Mouse (Mus musculus) ES-CJ7 (cell line): Measurements from ENCODE around the gene Zfp423.

Source experiments
- DNase-seq: peaks from one replicate; pipeline ENCODE4 v3.0.0; 2011; ENCODE audit warnings: low read depth, low spot score

The Zfp423 gene

DNA sequence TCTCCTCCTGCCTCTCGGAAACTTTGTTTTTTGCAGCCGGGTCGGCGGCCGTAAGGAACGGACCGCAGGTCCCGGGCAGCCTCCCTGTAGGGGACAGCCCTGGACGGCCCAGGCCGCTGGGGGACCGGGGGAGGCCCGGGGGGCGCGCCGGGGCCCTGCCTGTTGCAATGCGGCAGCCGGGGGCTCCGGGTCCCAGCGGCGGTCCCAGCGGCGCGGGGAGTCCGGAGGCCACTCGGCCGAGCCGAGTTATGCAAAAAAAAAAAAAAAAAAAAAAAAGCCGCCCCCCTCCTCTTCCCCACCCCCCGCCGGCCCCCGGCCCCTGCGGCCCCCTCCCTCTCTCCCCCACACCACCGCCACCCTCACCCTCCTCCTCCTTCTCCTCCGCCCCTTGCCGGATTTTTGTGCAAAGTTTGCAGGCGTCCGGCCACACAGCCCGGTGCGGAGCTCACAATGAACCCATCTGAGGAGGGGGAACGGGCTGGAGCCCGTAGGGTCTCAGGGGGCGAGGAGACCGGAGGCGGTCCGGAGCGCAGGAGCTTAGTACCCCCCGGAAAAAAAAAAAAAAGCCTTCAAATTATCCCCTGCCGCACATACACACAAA, at the start of gene Zfp423:
Gene Zfp423 (minus strand): TSS at position 276 of the 601 bp plus-strand sequence.
- DNase-seq = no peak

DNA sequence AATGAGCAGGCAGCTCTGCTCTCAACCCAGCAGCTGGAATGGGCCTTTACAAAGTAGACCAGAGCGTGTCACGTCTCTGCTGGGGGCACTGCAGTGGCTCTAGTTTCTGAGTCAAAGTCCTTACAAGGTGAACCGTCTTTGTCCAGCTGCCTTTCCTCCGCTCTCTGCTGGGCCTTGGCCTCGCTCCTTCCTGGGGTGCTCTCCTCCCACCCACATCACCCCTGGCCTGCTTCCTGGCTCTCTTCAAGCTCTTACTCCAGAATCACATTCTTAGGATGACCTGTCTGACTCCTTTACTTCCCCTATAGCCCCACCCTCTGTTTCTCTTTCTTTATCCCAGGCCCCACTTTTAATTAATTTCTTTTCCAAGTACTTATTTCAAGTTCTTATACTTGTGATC, 47.4 kb upstream of the Zfp423 start:
- DNase-seq = no peak

DNA sequence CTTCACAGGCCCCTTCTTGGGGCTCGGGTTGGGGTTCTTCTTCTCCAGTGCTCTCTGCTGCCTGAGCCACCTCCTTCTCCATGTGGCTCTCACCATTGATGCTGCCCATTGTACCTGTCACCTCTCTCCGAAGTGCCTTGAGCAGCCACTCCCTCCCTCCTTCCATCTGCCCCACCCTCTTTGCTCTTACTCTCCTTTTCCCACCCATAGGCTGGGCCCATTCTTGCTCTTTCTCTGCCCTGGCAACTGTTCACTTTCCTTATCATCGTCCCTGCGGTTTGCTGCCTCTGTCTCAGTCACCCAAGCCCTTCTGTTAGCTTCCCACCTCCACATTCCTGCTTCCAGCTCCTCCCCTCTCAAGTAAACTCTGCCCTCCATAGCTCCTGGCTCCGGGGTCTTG, 25.4 kb upstream of the Zfp423 start:
- DNase-seq = peak; percentile 60

DNA sequence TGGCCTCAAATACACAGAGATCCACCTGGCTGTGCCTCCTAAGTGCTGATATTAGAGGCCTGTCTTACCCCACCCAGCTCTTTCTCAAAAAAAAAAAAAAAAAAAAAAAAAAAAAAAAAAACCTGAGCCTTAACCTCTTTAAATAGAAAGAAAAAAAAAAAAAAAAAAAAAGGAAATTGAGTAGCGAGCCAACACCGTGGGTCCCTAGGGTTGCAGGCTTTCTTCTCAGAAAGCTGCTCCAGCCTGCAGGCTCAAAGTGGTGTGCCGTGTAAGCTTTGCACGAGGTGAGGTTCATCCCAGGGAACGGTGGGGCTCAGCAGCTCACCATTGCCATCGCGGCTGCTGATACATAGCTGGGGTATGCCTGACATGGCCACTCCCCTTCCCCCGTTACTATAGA, 24.6 kb upstream of the Zfp423 start:
- peak; percentile 50 for DNase-seq

DNA sequence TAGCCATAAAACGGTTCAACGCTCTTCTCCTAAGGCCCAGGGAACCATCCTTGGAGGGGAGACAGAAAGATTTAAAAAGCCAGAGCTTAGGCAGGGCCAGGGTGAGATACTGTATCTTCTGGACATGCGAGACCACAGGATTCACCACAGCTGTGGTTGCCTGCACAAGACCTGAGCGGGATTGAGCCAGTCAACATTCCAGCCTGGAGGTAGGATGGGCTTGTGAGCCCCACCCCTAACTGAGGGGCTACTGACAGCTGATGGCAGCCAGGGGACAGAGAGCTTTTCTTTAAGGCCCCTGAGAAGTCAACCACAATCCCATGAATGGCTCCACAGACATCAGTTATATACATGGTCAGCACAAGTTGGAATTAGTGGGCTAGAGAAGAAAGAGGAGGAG, 23.5 kb upstream of the Zfp423 start:
- peak; percentile 82 for DNase-seq

DNA sequence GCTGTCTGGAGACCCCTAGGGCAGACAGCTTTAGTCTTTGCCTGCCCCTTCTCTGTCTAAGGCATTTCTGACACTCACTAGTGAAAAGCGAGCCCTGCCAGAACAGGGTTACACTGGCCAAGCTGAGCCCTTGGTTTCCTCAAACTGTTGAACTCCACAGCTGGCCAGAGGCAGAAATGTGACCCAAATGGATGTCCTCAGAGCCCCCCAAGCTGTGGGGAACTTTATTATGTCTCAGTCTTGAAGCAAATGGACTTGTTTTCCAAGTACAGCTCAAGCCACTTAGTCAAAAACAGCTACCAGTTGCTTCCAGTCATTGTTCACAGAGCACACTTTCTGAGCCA, 16.0 kb upstream of the Zfp423 start:
- no peak for DNase-seq

DNA sequence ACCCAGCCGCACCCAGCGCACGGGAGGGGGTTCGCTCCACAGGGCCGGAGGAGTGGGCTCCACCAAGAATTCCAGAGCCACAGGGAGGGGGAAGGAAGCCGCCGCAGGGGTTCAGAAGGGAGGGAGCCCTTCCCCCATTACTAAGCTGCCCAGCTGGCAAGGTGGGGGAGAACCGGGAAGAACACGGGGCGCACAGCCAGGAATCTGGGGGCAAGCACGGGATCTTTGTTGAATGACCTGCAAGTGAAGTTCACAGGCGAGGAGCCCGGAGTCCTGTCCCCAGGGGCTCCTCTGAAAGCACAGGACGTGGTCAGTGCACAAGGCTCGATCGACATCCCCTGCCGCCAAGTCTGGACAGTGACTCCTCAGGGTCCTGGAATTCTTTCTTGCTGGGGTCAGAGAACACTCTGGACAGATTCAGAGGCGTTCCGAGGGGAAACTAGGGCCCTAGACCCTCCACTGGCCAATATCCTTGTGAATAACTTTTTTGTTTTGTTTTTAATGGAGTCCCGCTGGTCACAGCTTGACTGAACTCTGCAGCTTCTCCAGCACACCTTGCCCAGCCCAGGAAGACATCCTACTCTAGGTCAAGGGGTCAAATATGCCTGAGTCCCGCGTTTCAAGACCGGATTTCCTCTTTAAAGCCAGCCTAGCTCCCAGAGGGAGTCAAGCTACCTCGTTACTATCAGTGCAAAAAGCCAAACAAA, 15.5 kb upstream of the Zfp423 start:
- peak; percentile 97 for DNase-seq

DNA sequence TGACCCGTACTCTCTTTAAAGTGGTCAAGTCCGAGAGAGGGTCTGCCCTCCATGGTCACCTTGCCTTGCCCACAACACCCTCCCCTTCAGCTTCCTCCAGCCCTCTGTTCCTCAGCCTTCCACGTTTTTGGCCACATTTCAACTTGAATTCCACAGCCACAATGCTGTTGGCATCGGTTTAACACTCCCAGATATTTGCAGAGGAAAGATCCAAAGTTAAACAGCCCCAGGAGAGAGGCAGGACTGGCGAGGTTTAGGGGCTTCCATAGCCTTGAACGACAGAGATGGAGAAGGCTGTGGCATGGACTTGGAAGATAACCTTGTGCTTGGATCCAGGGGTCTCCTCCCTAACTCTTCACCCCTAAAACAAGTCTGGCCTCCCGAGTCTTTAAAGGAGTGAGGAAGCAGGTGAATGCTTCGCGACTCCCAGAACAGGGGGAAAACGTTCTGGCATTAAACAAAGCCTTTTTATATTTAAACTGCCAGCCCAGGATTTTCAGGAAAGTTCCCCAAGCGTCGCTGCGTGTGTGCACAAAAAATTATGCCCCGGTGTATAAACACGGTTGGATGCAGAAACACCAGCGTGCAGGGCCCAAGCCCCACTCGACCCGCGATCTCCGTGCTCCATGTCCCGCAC, 14.8 kb upstream of the Zfp423 start:
- DNase-seq = no peak

DNA sequence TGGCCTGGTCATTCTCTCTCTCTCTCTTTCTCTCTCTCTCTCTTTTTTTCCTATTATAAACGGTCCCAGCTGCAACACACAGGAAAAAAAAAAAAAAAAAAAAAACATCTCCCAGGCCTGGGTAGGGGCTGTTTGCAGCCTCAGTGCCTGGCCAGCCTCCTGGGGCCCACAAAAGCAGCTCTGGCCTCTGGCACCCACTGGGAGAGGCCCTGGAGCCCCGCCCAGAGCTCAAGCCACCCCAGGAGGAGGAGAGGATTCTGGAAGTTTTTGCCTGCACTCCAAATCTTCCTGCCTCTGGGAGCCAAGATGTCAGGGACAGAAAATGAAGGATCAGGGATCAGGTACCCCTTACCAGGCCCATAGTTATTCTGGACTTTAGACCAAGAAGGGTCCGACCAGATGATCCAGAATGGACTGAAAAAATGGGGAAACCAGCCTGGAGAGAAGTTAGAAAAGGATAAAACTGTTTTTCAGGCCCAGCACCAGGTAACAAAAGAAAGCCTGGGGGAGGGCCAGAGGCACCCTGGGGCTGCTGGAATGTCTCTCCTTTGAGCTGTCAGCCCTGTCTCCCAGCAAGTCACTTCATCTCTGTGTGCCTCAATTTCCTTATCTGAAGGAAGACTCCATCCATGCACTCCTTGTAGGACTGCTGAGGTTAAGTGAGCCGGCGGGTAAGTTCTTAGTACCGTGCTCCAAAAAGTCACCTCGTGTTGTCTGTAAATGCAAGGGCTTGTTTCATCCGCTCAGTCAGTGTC, 8.6 kb upstream of the Zfp423 start:
- DNase-seq = peak; percentile 69

DNA sequence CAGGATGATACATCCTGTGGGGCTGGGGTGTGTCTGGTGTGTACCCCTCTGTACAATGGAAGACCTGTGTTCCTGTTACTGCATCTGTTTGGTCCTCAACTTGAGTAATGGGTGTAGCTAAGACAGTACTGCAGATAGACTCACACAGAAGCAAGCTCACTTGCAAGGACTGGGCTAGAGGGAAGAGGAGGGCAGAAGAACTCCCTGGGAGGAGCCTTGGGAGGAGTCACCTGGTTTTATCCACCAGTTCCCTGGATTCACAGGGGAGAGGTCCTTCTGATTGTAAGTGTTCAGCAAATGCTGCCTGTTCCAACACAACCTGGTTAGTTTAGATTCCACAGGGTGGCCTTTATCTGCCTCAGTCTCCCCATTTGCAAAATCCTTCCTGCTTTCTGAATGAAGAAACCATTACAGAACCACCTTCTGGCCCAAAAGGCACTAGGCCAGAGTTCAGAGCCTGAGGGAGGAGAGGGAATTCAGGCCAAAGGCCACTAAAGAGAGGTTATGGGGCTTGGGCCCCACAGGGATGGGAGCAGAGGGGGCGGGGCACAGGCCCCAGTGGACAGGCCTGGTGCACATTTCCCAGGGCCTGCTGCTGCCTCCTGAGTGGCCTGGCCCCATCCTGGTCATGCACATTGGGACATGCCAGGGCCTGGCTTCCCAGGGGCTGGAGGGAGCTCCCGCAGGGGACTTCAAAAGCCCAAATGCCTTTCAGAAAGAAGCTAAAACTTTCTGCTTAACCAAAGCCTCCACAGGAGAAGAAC, 7.8 kb upstream of the Zfp423 start:
- no peak for DNase-seq

DNA sequence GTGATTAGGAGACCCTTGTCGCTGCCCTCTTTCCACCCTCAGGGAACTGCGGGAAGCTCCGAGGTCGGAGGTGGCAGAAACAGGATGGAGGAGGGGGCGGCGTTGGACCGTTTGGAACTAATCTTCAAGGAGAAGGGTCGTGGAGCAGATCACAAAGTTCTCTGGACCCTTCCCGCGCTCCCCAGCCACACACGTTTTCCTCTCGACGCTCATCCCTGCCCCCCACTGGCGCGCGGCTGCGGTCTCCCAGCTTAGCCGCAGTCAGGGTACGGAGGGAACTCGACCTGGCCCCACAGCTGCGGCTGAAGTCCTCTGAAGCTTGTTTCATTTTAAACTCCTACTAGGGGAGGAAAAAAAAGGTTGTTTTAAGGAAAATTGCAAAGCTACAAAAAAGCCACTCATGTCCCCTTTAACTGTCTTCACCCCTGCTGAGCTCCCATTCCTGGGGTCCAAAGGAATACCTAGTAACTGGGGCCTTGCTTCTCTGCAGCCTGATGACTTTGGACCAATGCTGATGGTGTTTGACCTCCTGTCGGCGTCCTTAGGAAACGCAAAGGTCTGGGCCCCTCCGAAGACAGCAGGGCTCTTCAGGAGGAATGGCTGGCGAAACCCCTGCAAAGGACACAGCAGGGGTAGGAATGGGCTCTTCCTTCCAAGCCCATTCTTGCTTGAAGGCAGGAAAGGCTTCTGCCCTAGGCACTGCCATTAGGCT, 3.3 kb upstream of the Zfp423 start:
- peak; percentile 78 for DNase-seq

DNA sequence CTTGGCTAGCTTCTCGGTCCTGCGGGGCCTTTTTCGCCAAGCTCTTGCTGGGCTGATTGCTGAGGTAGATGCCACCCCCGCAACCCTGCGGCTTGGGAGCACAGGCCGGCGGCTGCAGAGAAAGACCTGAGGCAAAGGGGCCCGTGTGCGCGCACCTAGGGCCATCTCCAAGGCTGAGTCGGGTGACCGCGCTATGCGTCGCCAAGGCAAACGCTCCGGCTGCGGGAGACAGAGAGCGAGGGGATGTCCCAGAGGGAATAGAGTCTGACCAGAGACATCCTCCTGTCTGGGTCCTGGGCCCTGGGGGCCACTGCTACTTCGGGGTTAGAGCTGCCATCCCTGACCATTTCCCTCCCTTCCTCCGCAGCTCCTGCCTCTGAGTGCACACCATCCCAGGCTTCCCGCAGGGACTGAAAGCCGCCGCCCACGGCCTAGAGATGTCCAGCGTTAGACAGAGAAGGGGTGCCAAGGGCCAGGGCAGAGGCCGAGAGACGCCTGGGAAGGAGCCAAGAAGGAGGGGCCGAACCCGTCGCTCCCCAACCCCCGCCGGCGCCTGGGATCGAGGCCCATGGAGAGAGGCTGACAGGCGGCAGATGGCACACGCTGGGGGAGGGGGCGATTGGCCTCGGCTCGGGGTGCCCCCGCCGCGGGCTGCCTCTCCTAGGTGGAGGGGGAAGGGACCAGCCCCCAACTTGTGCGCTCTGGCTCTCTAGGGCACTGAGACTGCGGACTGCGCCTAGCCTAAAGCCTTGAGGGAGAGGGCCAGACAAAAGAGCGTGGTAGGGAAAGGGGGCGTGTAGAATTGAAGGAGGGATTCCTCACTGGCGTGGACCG, 2.5 kb upstream of the Zfp423 start:
- DNase-seq = no peak

DNA sequence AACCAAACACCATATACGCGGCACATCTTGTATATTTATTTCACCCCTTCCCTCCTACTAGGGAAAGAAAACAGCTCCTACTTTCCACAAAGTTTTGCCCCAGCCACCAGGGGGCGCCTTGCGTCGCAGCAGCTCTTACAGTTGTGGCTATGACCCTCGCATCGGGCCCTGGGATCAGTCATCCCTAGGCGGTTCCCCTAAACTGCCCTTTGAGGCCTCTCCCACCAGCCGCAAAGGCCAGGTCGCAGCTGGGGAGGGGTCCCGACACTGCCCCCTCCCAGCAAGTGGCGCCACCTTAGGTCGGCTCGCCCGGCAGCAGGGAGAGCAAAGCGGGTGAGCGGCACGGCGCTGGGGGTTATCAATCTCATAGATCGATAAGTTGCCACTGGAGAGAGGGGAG, 1.7 kb upstream of the Zfp423 start:
- peak; percentile 85 for DNase-seq

DNA sequence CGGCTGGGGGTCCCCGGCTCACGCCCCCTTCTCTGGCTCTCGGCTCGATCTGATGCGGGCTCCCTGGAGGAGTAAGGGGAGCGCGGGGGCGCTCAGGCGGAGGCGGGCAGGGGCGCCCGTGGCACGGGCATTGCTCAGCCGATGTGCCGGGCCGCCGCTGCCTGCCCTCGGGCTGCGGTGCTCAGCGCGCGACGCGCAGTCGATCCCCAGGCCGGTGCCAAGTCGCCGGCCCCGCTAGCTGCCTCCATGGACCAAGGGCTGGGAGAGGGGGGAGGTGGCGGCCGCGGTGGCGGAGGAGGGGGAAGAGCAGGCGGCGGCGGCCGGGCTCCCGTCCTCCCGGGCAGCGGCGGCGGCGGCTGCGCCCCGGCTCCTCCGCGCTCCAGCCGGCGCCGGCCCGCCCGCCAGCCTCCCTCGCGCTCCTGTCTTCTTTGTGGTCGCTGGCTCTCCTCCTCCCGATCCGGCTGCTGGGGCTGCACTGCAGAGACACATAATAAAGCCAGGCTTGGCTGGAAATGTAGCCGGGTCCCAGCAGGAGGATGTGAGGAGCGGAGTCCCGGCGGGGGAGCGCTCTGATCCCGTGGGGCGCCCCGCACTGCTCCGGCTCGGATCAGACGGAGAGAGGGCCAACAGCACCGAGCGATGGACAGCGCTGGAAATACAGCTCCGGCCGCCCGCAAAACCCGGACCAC, 810 bp upstream of the Zfp423 start:
- peak; percentile 68 for DNase-seq

DNA sequence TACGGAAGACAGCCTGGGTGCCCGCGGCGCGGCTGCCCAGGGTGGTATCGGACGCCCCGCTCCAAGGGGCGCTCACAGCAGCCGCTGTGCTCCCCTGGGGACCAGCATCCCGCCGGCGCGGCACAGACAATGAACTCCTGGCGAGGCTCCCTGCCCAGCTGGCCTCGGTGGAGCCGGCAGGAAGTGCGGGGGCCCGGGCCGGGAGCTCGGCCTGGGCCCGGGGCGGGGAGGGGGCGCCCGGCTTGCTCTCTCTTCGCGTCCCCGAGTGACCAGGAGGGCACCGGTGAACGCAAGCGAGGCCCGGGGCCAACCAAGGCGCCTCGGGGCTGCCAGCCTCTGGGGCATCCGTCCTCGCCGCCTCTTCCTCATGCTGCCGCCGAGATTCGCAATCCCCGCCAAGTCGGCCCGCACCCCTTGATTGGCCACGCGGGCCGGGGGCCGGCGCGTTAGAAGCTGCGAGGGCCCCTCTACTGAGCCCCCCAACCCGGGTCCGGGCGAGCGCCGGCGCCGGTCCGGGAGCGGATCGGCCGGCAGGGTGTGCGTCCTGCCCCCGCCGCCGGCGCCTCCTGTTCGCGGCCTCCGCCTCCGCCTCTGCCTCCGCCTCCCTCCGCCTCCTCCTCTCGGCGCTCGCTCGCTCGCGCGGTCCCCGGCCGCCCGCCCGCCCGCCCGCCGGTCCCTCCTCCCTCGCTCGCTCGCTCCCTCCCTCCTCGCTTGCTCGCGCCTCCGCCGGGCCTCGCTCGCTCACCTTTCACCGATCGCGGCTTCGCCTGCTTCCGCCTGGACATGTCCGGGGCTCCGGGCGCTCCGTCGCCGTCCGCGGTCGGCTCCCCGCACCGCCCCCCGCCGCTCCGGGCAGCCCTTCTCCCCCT, 710 bp downstream of the Zfp423 start:
- DNase-seq = no peak

DNA sequence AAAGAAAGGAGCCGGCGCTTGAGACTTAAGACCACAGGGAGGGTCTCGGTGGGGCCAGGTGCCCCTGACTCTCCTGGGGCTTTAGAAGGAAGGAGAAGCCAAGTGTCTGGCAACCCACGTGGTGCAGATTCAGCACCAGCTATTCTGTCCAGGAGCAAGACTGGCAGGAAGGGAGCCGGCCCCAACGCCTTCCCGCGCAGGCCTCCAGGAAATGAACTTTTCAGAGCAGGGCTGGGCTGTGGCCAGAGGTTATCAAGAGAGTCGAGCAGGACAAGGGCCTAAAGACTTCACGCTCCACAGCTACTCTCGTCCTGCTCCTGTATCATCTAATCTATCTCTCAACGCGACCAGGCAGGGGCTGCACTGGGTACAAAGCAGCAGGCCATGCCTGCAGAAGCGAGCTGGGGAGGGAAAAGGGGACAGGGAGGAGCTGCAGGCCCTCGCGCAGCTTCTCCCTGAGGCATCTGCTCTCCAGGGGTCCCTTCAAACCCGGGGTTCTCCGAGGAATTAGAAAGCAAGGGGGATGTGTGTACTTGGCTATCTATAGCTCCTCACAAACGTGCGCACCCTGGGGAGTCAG, 1.4 kb downstream of the Zfp423 start:
- peak; percentile 66 for DNase-seq

DNA sequence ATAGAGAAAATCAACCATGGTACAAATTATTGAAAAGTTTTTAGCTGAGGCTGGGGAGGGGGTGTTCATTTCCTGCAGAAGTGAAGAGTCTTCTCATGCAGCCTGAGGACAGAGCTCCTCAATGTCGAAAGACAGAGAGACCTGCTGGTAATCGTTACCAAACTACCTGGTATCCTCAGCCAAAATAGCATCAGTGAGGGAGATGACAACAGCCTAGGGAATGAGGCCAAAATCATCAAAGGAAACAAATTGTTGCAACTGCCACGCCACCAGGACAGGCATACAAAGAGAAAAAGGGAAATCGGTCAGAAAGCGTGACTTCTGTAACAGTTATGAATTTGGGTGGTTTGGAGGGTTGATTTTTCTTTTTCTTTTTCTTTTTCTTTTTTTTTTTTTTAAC, 3.4 kb downstream of the Zfp423 start:
- no peak for DNase-seq

DNA sequence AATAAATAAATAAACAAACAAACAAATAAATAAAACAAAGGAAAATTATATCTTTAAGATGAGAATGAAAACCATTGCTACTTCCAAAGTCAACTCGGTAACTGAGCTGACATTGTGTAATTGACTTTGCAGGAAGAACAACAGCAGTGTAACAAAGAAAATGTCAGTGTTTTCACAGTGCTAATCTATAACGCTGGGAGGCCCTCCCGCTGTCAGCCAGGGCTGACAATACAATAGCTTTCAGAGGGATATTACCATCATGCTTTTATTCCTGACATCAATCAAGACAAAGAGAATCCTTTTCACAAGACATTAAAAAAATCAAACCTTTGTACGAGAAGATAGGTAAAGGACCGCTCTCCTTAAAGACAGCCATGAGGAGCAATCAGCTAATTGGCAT, 5.9 kb downstream of the Zfp423 start:
- DNase-seq = no peak
